Mouse (Mus musculus) C2C12 (cell line): Measurements from ENCODE around the gene Ifna11. TPM values are rescaled to one million over a fixed set of nuclear protein-coding genes. Genes with fewer than 3 reads are reported as not detected.

ENCODE experiments used
- H3K27me3 ChIP-seq: one replicate; pipeline ENCODE4 v1.6.1; 2011; ENCODE audit not compliant: control insufficient read depth, insufficient read depth, insufficient read length
- H3K36me3 ChIP-seq: one replicate; pipeline ENCODE4 v1.6.1; 2011; ENCODE audit not compliant: control insufficient read depth, insufficient read depth
- H3K4me3 ChIP-seq: one replicate; pipeline ENCODE4 v1.5.1; 2011; ENCODE audit warnings: mild to moderate bottlenecking, control low read depth; ENCODE audit not compliant: poor library complexity, insufficient read depth, severe bottlenecking
- H3K79me2 ChIP-seq: one replicate; pipeline ENCODE4 v1.6.1; 2011; ENCODE audit not compliant: control insufficient read depth, insufficient read depth
- H3K79me3 ChIP-seq: one replicate; pipeline ENCODE4 v1.6.1; 2011; ENCODE audit warnings: low read depth, control low read depth
- H3ac ChIP-seq: one replicate; pipeline ENCODE3; 2011; ENCODE audit warnings: low read depth; ENCODE audit not compliant: control insufficient read depth, insufficient read length
- CEBPB ChIP-seq: IDR thresholded peaks from one replicate; pipeline ENCODE4 v1.6.1; 2011; ENCODE audit warnings: low read depth, mild to moderate bottlenecking, control low read depth, moderate library complexity
- CTCF ChIP-seq: IDR thresholded peaks from one replicate; pipeline ENCODE4 v1.5.1; 2011; ENCODE audit not compliant: control insufficient read depth, insufficient read depth, insufficient read length
- FOSL1 ChIP-seq: IDR thresholded peaks from one replicate; pipeline ENCODE4 v1.8.0; 2011; ENCODE audit warnings: mild to moderate bottlenecking, low read length; ENCODE audit not compliant: poor library complexity, insufficient read depth, severe bottlenecking
- MAX ChIP-seq: IDR thresholded peaks from one replicate; pipeline ENCODE4 v1.6.1; 2011; ENCODE audit warnings: mild to moderate bottlenecking, control low read depth
- MYOD1 ChIP-seq: IDR thresholded peaks from one replicate; pipeline ENCODE4 v1.6.1; 2011; ENCODE audit warnings: low read depth; ENCODE audit not compliant: control insufficient read depth, insufficient read length
- MYOG ChIP-seq: IDR thresholded peaks from one replicate; pipeline ENCODE4 v1.6.1; 2011; ENCODE audit not compliant: control insufficient read depth, insufficient read length; ENCODE audit errors: extremely low read depth
- USF1 ChIP-seq: IDR thresholded peaks from one replicate; pipeline ENCODE4 v1.6.1; 2011; ENCODE audit warnings: low read depth, mild to moderate bottlenecking, control low read depth, moderate library complexity
- polyA plus RNA-seq: library from polyadenylated mRNA; unstranded; fragments of >200 nt; fragmentation: generic; extraction: Trizol; gene quantifications from one replicate; pipeline ENCODE4 v1.2.1, GENCODE M21; 2012; ENCODE audit warnings: missing spikeins

The Ifna11 gene
- polyA plus RNA-seq, 1 experiment = not detected

DNA sequence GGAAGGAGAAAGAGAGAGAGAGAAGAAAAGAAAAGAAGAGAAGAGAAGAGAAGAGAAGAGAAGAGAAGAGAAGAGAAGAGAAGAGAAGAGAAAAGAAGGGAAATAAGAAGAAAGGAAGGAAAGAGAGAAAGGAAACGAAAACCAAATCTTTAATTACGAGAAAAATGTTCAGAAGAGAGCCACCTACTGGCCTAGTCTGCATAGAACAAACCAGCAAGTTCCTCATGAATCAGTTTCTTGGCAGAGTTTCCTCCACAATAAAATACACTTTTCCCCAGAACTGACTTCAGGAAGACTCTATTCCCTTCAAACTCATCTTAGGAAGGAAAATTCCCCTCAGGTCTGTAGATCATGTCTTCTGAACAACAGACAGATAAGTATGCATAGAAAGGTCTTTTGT, 25.6 kb downstream of the Ifna11 start:
- Histone ChIP-seq H3K4me3 (no peak overlapping the region), H3K27me3 (peaks cover 12% of the 10 kb centered on the region), H3K79me3 (no peaks in the 10 kb centered on the region), H3ac (no peak overlapping the region), H3K36me3 (no peaks in the 10 kb centered on the region), H3K79me2 (no peaks in the 10 kb centered on the region)
- TF ChIP-seq CEBPB = no peak
- no peak for TF ChIP-seq MYOG
- no peak for TF ChIP-seq MYOD1
- TF ChIP-seq CTCF = no peak
- TF ChIP-seq USF1 = no peak
- no peak for TF ChIP-seq FOSL1
- no peak for TF ChIP-seq MAX

- no peaks in the 10 kb centered on the region for H3K36me3 ChIP-seq
- no peaks in the 10 kb centered on the region for H3K79me3 ChIP-seq
Measured at GRCm38 (mm10) chr4:88849698-88850097, 29.9 kb downstream of the Ifna11 start, which contains the start of gene Ifna1. Gene Ifna1 (plus strand): TSS chr4:88850087.

DNA sequence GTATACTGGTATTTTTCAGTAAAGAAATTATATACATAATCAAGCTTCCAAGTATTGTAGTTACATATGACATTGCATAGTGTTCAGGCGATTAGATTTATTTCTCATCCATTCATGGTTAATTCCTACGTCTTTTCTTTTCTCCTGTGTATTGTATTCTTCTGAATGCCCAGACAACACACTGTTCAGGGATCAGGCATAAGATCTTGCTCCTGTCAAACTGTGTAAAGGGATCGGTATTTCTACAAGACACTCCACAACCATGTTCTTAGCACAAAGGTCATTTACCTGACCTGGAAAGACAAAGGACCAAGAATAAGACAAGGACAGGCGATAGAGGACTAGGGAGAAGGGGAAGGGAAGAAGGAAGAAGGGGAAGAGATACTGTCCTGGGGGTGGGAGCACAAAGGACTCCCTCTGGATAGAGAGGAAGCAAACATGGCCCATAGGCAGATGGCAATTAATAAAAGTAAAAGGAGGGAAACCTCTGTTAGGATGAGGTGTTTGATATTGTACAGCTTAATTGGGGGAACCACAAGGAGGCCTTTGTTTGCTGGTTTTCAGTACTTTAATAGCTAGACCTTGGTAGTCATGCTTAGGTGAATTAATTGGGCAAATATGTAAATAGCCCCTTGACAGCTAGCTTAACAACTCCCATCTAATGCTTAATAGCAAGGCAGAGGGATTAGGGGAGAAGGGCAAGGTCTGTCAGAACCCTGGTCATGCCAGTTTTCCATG, 31.4 kb downstream of the Ifna11 start:
- Histone ChIP-seq H3K27me3 (peaks cover 25% of the 10 kb centered on the region), H3K4me3 (no peak overlapping the region), H3K79me2 (no peaks in the 10 kb centered on the region), H3K79me3 (no peaks in the 10 kb centered on the region), H3K36me3 (no peaks in the 10 kb centered on the region), H3ac (no peak overlapping the region)
- TF ChIP-seq FOSL1 = no peak
- TF ChIP-seq MYOD1 = no peak
- TF ChIP-seq CEBPB = no peak
- no peak for TF ChIP-seq MAX
- TF ChIP-seq USF1 = no peak
- no peak for TF ChIP-seq MYOG

More at GRCm38 (mm10) chr4:88849698-88850097, 29.9 kb downstream of the Ifna11 start, which contains the start of gene Ifna1:
- no peak for TF ChIP-seq MYOG
- TF ChIP-seq MAX = no peak
- no peak for TF ChIP-seq MYOD1
- TF ChIP-seq FOSL1 = no peak
- TF ChIP-seq USF1 = no peak
- TF ChIP-seq CTCF = no peak
- TF ChIP-seq CEBPB = no peak
- H3K4me3 ChIP-seq = no peak within 1 kb of the TSS
- H3K79me2 ChIP-seq = no peaks in the 10 kb centered on the region
- H3ac ChIP-seq = no peak within 1 kb of the TSS
- H3K27me3 ChIP-seq = peaks cover 24% of the 10 kb centered on the region

- Histone ChIP-seq H3K79me3 (no peaks in the 10 kb centered on the region), H3K36me3 (no peaks in the 10 kb centered on the region), H3ac (no peak overlapping the region), H3K79me2 (no peaks in the 10 kb centered on the region), H3K4me3 (no peak overlapping the region), H3K27me3 (peaks cover 32% of the 10 kb centered on the region)
- no peak for TF ChIP-seq CEBPB
- no peak for TF ChIP-seq CTCF
Measured at GRCm38 (mm10) chr4:88859214-88859613, 39.5 kb downstream of the Ifna11 start.

- Histone ChIP-seq H3K27me3 (peaks cover 28% of the 10 kb centered on the region), H3K4me3 (no peak overlapping the region), H3K36me3 (no peaks in the 10 kb centered on the region), H3ac (no peak overlapping the region), H3K79me3 (no peaks in the 10 kb centered on the region), H3K79me2 (no peaks in the 10 kb centered on the region)
- TF ChIP-seq MYOG (no peak), CEBPB (no peak), MAX (no peak), CTCF (no peak), FOSL1 (no peak), MYOD1 (no peak)
Measured at GRCm38 (mm10) chr4:88863309-88863708, 43.5 kb downstream of the Ifna11 start.

DNA sequence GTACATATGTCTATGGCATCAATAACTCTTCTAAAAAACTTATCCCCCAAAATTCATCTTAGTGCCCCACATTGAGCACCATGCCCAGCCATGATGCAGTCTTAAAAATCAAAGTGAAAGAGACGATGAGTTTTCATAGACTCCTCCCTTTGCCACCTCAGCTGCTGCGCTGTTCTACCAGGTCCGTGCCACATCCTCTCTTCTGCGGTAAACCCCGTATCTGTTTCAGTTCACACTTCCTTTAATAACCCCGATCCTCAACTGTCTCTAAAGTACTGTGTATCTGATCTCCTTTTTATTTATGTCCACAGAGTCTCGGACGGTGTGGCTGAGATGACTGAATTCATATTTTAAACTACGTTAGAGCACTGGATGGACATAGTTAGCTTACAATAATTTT, 44.8 kb downstream of the Ifna11 start:
- no peaks in the 10 kb centered on the region for H3K36me3 ChIP-seq
- peaks cover 27% of the 10 kb centered on the region for H3K27me3 ChIP-seq
- H3K79me3 ChIP-seq = no peaks in the 10 kb centered on the region
- no peak overlapping the region for H3ac ChIP-seq
- TF ChIP-seq CTCF = no peak
- TF ChIP-seq CEBPB = no peak
- TF ChIP-seq MAX = no peak
- TF ChIP-seq USF1 = no peak
- TF ChIP-seq MYOD1 = no peak
- TF ChIP-seq FOSL1 = no peak
- no peak for TF ChIP-seq MYOG
- no peaks in the 10 kb centered on the region for H3K79me2 ChIP-seq
- H3K4me3 ChIP-seq = no peak overlapping the region
